Mouse (Mus musculus): Measurements from ENCODE around the gene Olfml1. TPM values are rescaled to one million over a fixed set of nuclear protein-coding genes. Genes with fewer than 3 reads are reported as not detected.

The Olfml1 gene
- polyA plus RNA-seq, 1 experiment from 2014 or later = 15.2 TPM

- H3K27ac ChIP-seq = no peak overlapping the region
- ATAC-seq = no peak
- H3K9ac ChIP-seq = no peak overlapping the region
- no peak overlapping the region for H3K4me3 ChIP-seq (replicated peaks)
- no peaks in the 10 kb centered on the region for H3K4me1 ChIP-seq (replicated peaks)
- H3K36me3 ChIP-seq = no peaks in the 10 kb centered on the region
- H3K27me3 ChIP-seq (replicated peaks) = no peaks in the 10 kb centered on the region
- H3K9me3 ChIP-seq = no peaks in the 10 kb centered on the region
- no peak overlapping the region for H3K4me2 ChIP-seq (replicated peaks)
- WGBS = 54% methylated on average over 2 of the region's 2 CpGs
Measured at GRCm38 (mm10) chr7:107560675-107561074, 6.6 kb upstream of the Olfml1 start.

- H3K27me3 ChIP-seq (replicated peaks) = no peaks in the 10 kb centered on the region
- no peak for ATAC-seq
- 79% methylated on average over 3 of the region's 3 CpGs for WGBS
Measured at GRCm38 (mm10) chr7:107561584-107561983, 5.7 kb upstream of the Olfml1 start.

GRCm38 (mm10) chr7:107563727-107564126 is 3.5 kb upstream of the Olfml1 start:
- H3K27me3 ChIP-seq (replicated peaks) = no peaks in the 10 kb centered on the region
- no peak overlapping the region for H3K9ac ChIP-seq
- H3K4me3 ChIP-seq (replicated peaks) = no peak overlapping the region
- H3K27ac ChIP-seq = no peak overlapping the region
- ATAC-seq = peak; percentile 31; the same call in 1 of the 2 replicates
- H3K36me3 ChIP-seq = no peaks in the 10 kb centered on the region
- no peaks in the 10 kb centered on the region for H3K9me3 ChIP-seq
- peaks cover 9% of the 10 kb centered on the region; the same call in 1 of the 2 replicates for H3K4me1 ChIP-seq (replicated peaks)
- 28% methylated on average over 2 of the region's 2 CpGs for WGBS
- H3K4me2 ChIP-seq (replicated peaks) = no peak overlapping the region

More at GRCm38 (mm10) chr7:107561584-107561983, 5.7 kb upstream of the Olfml1 start:
- Histone ChIP-seq H3K4me1 (replicated peaks) (0 out of 2 replicates have a peak, but pooled peaks cover 2% of the 10 kb centered on the region), H3K36me3 (no peaks in the 10 kb centered on the region), H3K9me3 (no peaks in the 10 kb centered on the region), H3K4me3 (replicated peaks) (no peak overlapping the region), H3K27ac (no peak overlapping the region), H3K4me2 (replicated peaks) (no peak overlapping the region), H3K9ac (no peak overlapping the region)

GRCm38 (mm10) chr7:107567674-107568073 is 428 bp downstream of the Olfml1 start:
- 46% methylated on average over 5 of the region's 5 CpGs for WGBS
- peak overlapping the region; percentile 83 for H3K27ac ChIP-seq
- no peak; the same call in 1 of the 2 replicates for ATAC-seq

GRCm38 (mm10) chr7:107568971-107569370 is 1.7 kb downstream of the Olfml1 start:
- peaks cover 6% of the 10 kb centered on the region; the same call in 1 of the 2 replicates for H3K36me3 ChIP-seq
- H3K4me3 ChIP-seq (replicated peaks) = peak overlapping the region; percentile 20; the same call in 1 of the 2 replicates
- H3K4me1 ChIP-seq (replicated peaks) = peaks cover 12% of the 10 kb centered on the region; the same call in 1 of the 2 replicates
- H3K27me3 ChIP-seq (replicated peaks) = no peaks in the 10 kb centered on the region
- no peaks in the 10 kb centered on the region for H3K9me3 ChIP-seq
- ATAC-seq = no peak
- no peak overlapping the region for H3K9ac ChIP-seq
- 0 out of 2 replicates have a peak overlapping the region, but pooled peaks have one; percentile 0 for H3K27ac ChIP-seq
- peak overlapping the region; percentile 50 for H3K4me2 ChIP-seq (replicated peaks)
- WGBS = 50% methylated on average over 4 of the region's 4 CpGs

More at GRCm38 (mm10) chr7:107567674-107568073, 428 bp downstream of the Olfml1 start:
- Histone ChIP-seq H3K4me3 (replicated peaks) (peak overlapping the region; percentile 35), H3K9me3 (no peaks in the 10 kb centered on the region), H3K4me1 (replicated peaks) (peaks cover 12% of the 10 kb centered on the region; the same call in 1 of the 2 replicates), H3K36me3 (peaks cover 6% of the 10 kb centered on the region; the same call in 1 of the 2 replicates), H3K4me2 (replicated peaks) (peak overlapping the region; percentile 50), H3K9ac (peak overlapping the region; percentile 29; the same call in 1 of the 2 replicates), H3K27me3 (replicated peaks) (no peaks in the 10 kb centered on the region)

GRCm38 (mm10) chr7:107573856-107574255 is 6.6 kb downstream of the Olfml1 start:
- Histone ChIP-seq H3K4me3 (replicated peaks) (no peak overlapping the region), H3K4me1 (replicated peaks) (0 out of 2 replicates have a peak, but pooled peaks cover 2% of the 10 kb centered on the region), H3K36me3 (peaks cover 6% of the 10 kb centered on the region; the same call in 1 of the 2 replicates), H3K9me3 (no peaks in the 10 kb centered on the region), H3K9ac (no peak overlapping the region), H3K4me2 (replicated peaks) (no peak overlapping the region), H3K27ac (no peak overlapping the region), H3K27me3 (replicated peaks) (no peaks in the 10 kb centered on the region)
- ATAC-seq = no peak
- WGBS = 85% methylated on average over 2 of the region's 2 CpGs

- Histone ChIP-seq H3K9me3 (no peaks in the 10 kb centered on the region), H3K4me2 (replicated peaks) (no peak overlapping the region), H3K36me3 (peaks cover 6% of the 10 kb centered on the region; the same call in 1 of the 2 replicates), H3K9ac (no peak overlapping the region), H3K27ac (no peak overlapping the region), H3K4me1 (replicated peaks) (no peaks in the 10 kb centered on the region), H3K27me3 (replicated peaks) (no peaks in the 10 kb centered on the region), H3K4me3 (replicated peaks) (no peak overlapping the region)
- no peak for ATAC-seq
- 77% methylated on average over 3 of the region's 3 CpGs for WGBS
Measured at GRCm38 (mm10) chr7:107574276-107574675, 7.0 kb downstream of the Olfml1 start.

- Histone ChIP-seq H3K27me3 (replicated peaks) (no peaks in the 10 kb centered on the region), H3K4me3 (replicated peaks) (no peak overlapping the region), H3K27ac (no peak overlapping the region), H3K9ac (no peak overlapping the region), H3K36me3 (no peaks in the 10 kb centered on the region), H3K4me2 (replicated peaks) (no peak overlapping the region), H3K4me1 (replicated peaks) (0 out of 2 replicates have a peak, but pooled peaks cover 6% of the 10 kb centered on the region), H3K9me3 (no peaks in the 10 kb centered on the region)
- ATAC-seq = no peak
- 42% methylated on average over 2 of the region's 2 CpGs for WGBS
Measured at GRCm38 (mm10) chr7:107592641-107593040, 25.4 kb downstream of the Olfml1 start.

- peak; percentile 3 for ATAC-seq
- H3K27ac ChIP-seq = no peak overlapping the region
Measured at GRCm38 (mm10) chr7:107593904-107594303, 26.7 kb downstream of the Olfml1 start.

GRCm38 (mm10) chr7:107594325-107594856 is 27.1 kb downstream of the Olfml1 start:
- peak overlapping the region; percentile 26; the same call in 1 of the 2 replicates for H3K9ac ChIP-seq
- no peaks in the 10 kb centered on the region for H3K9me3 ChIP-seq
- peak overlapping the region; percentile 69 for H3K27ac ChIP-seq
- H3K27me3 ChIP-seq (replicated peaks) = no peaks in the 10 kb centered on the region
- peak; percentile 85 for ATAC-seq
- H3K4me3 ChIP-seq (replicated peaks) = peak overlapping the region; percentile 52
- WGBS = under 1% methylated on average over 16 of the region's 16 CpGs
- no peaks in the 10 kb centered on the region for H3K36me3 ChIP-seq
- 0 out of 2 replicates have a peak, but pooled peaks cover 6% of the 10 kb centered on the region for H3K4me1 ChIP-seq (replicated peaks)
- peak overlapping the region; percentile 78 for H3K4me2 ChIP-seq (replicated peaks)

More at GRCm38 (mm10) chr7:107593904-107594303, 26.7 kb downstream of the Olfml1 start:
- Histone ChIP-seq H3K4me3 (replicated peaks) (no peak overlapping the region), H3K4me1 (replicated peaks) (0 out of 2 replicates have a peak, but pooled peaks cover 6% of the 10 kb centered on the region), H3K36me3 (no peaks in the 10 kb centered on the region), H3K9ac (no peak overlapping the region), H3K9me3 (no peaks in the 10 kb centered on the region), H3K27me3 (replicated peaks) (no peaks in the 10 kb centered on the region), H3K4me2 (replicated peaks) (peak overlapping the region; percentile 78)
- WGBS = 38% methylated on average over 7 of the region's 7 CpGs

- no peaks in the 10 kb centered on the region for H3K36me3 ChIP-seq
- peak within 1 kb of the TSS; percentile 52 for H3K4me3 ChIP-seq (replicated peaks)
- H3K9me3 ChIP-seq = no peaks in the 10 kb centered on the region
- H3K27ac ChIP-seq = peak within 1 kb of the TSS; percentile 69
- ATAC-seq = peak; percentile 99
- peak within 1 kb of the TSS; percentile 26 for H3K9ac ChIP-seq
- under 1% methylated on average over 23 of the region's 24 CpGs for WGBS
- H3K27me3 ChIP-seq (replicated peaks) = no peaks in the 10 kb centered on the region
- peak within 1 kb of the TSS; percentile 78 for H3K4me2 ChIP-seq (replicated peaks)
- 0 out of 2 replicates have a peak, but pooled peaks cover 6% of the 10 kb centered on the region for H3K4me1 ChIP-seq (replicated peaks)
Measured at GRCm38 (mm10) chr7:107594857-107595402, 27.7 kb downstream of the Olfml1 start, which contains the start of gene Ppfibp2. Gene Ppfibp2, plus strand, starts transcription at chr7:107595207.

- peak overlapping the region; percentile 52 for H3K4me3 ChIP-seq (replicated peaks)
- no peaks in the 10 kb centered on the region for H3K27me3 ChIP-seq (replicated peaks)
- H3K27ac ChIP-seq = no peak overlapping the region
- H3K4me2 ChIP-seq (replicated peaks) = peak overlapping the region; percentile 78
- H3K36me3 ChIP-seq = no peaks in the 10 kb centered on the region
- H3K4me1 ChIP-seq (replicated peaks) = 0 out of 2 replicates have a peak, but pooled peaks cover 6% of the 10 kb centered on the region
- WGBS = 11% methylated on average over 13 of the region's 13 CpGs
- ATAC-seq = no peak; the same call in 1 of the 2 replicates
- peak overlapping the region; percentile 26 for H3K9ac ChIP-seq
- no peaks in the 10 kb centered on the region for H3K9me3 ChIP-seq
Measured at GRCm38 (mm10) chr7:107595426-107595825, 28.2 kb downstream of the Olfml1 start.

All from intestine, embryonic 15.5 days (tissue).